Mouse (Mus musculus): Measurements from ENCODE around the gene 3110009E18Rik. TPM values are rescaled to one million over a fixed set of nuclear protein-coding genes. Genes with fewer than 3 reads are reported as not detected.

Gene 3110009E18Rik
- total RNA-seq (2014; rRNA removed) = 2.3 and 4.6 TPM in 2 replicates
- polyA plus RNA-seq (2015; fragmentation: Nextera tagmentation; extraction: Ambion mirVana) = 16.7 and 24.2 TPM in 2 replicates

- peak within 1 kb of the TSS; percentile 94 for H3K27ac ChIP-seq (ENCODE audit: low read depth, low read length)
- peak within 1 kb of the TSS; percentile 76 for H3K4me2 ChIP-seq (ENCODE audit: low read depth)
- peak within 1 kb of the TSS; percentile 58 for H3K4me3 ChIP-seq (ENCODE audit: low read depth, low read length)
- H3K9ac ChIP-seq = peak within 1 kb of the TSS; percentile 66
- 1% methylated on average over 52 of the region's 52 CpGs for WGBS
- ATAC-seq (peak; percentile 96), DNase-seq (peak; percentile 99)
- H3K27me3 ChIP-seq (ENCODE audit: insufficient read depth, low read length) = no peaks in the 10 kb centered on the region
- TF ChIP-seq CTCF (IDR thresholded peaks at IDR 0.05; ENCODE audit: low read depth) = peak; percentile 46
- H3K36me3 ChIP-seq (ENCODE audit: insufficient read depth) = no peaks in the 10 kb centered on the region
- H3K9me3 ChIP-seq (ENCODE audit: low read length) = no peaks in the 10 kb centered on the region
- H3K4me1 ChIP-seq (ENCODE audit: insufficient read depth) = peaks cover 15% of the 10 kb centered on the region
Observed at GRCm38 (mm10) chr1:120120969-120121811, at the start of gene 3110009E18Rik, which contains the start of gene Dbi. 3110009E18Rik (plus strand) TSS chr1:120121187. Dbi (minus strand) TSS chr1:120121078.

- H3K27me3 ChIP-seq (ENCODE audit: insufficient read depth, low read length) = peaks cover 13% of the 10 kb centered on the region
- DNase-seq (no peak), ATAC-seq (no peak)
- no peak for TF ChIP-seq CTCF (IDR thresholded peaks at IDR 0.05; ENCODE audit: low read depth)
- no peaks in the 10 kb centered on the region for H3K36me3 ChIP-seq (ENCODE audit: insufficient read depth)
- WGBS = 14% methylated on average over 16 of the region's 16 CpGs
- H3K27ac ChIP-seq (ENCODE audit: low read depth, low read length) = no peak overlapping the region
- no peak overlapping the region for H3K9ac ChIP-seq
- peak overlapping the region; percentile 32 for H3K4me3 ChIP-seq (ENCODE audit: low read depth, low read length)
- H3K9me3 ChIP-seq (ENCODE audit: low read length) = no peaks in the 10 kb centered on the region
- H3K4me1 ChIP-seq (ENCODE audit: insufficient read depth) = peaks cover 9% of the 10 kb centered on the region; the same call in 1 of the 2 replicates
- H3K4me2 ChIP-seq (ENCODE audit: low read depth) = peak overlapping the region; percentile 59
Observed at GRCm38 (mm10) chr1:120072900-120073299, 48.1 kb upstream of the 3110009E18Rik start.

- H3K27me3 ChIP-seq (ENCODE audit: insufficient read depth, low read length) = peaks cover 13% of the 10 kb centered on the region
- TF ChIP-seq CTCF (IDR thresholded peaks at IDR 0.05; ENCODE audit: low read depth) = no peak
- ATAC-seq = peak; percentile 60
- no peaks in the 10 kb centered on the region for H3K9me3 ChIP-seq (ENCODE audit: low read length)
- DNase-seq = no peak
- no peak within 1 kb of the TSS for H3K27ac ChIP-seq (ENCODE audit: low read depth, low read length)
- H3K36me3 ChIP-seq (ENCODE audit: insufficient read depth) = no peaks in the 10 kb centered on the region
- peaks cover 9% of the 10 kb centered on the region; the same call in 1 of the 2 replicates for H3K4me1 ChIP-seq (ENCODE audit: insufficient read depth)
- no peak within 1 kb of the TSS for H3K9ac ChIP-seq
- WGBS = 5% methylated on average over 40 of the region's 40 CpGs
- H3K4me2 ChIP-seq (ENCODE audit: low read depth) = peak within 1 kb of the TSS; percentile 59
- peak within 1 kb of the TSS; percentile 32 for H3K4me3 ChIP-seq (ENCODE audit: low read depth, low read length)
Observed at GRCm38 (mm10) chr1:120073519-120074306, 47.3 kb upstream of the 3110009E18Rik start, which contains the start of gene Tmem37. Tmem37 (minus strand) TSS chr1:120074074.

GRCm38 (mm10) chr1:120074307-120074702 lies 46.7 kb upstream of the 3110009E18Rik start:
- WGBS = 38% methylated on average over 4 of the region's 4 CpGs
- no peaks in the 10 kb centered on the region for H3K36me3 ChIP-seq (ENCODE audit: insufficient read depth)
- H3K4me3 ChIP-seq (ENCODE audit: low read depth, low read length) = no peak overlapping the region
- DNase-seq (no peak), ATAC-seq (no peak)
- TF ChIP-seq CTCF (IDR thresholded peaks at IDR 0.05; ENCODE audit: low read depth) = no peak
- H3K4me2 ChIP-seq (ENCODE audit: low read depth) = no peak overlapping the region
- peaks cover 13% of the 10 kb centered on the region for H3K27me3 ChIP-seq (ENCODE audit: insufficient read depth, low read length)
- no peak overlapping the region for H3K9ac ChIP-seq
- no peak overlapping the region for H3K27ac ChIP-seq (ENCODE audit: low read depth, low read length)
- peaks cover 9% of the 10 kb centered on the region; the same call in 1 of the 2 replicates for H3K4me1 ChIP-seq (ENCODE audit: insufficient read depth)
- H3K9me3 ChIP-seq (ENCODE audit: low read length) = no peaks in the 10 kb centered on the region

- Histone ChIP-seq H3K27ac (ENCODE audit: low read depth, low read length) (no peak overlapping the region), H3K4me2 (ENCODE audit: low read depth) (no peak overlapping the region), H3K27me3 (ENCODE audit: insufficient read depth, low read length) (peaks cover 13% of the 10 kb centered on the region), H3K9me3 (ENCODE audit: low read length) (no peaks in the 10 kb centered on the region), H3K36me3 (ENCODE audit: insufficient read depth) (no peaks in the 10 kb centered on the region), H3K4me3 (ENCODE audit: low read depth, low read length) (no peak overlapping the region), H3K4me1 (ENCODE audit: insufficient read depth) (peaks cover 9% of the 10 kb centered on the region; the same call in 1 of the 2 replicates), H3K9ac (no peak overlapping the region)
- no peak for DNase-seq
- WGBS = 77% methylated on average over 4 of the region's 4 CpGs
- no peak for TF ChIP-seq CTCF (IDR thresholded peaks at IDR 0.05; ENCODE audit: low read depth)
- ATAC-seq = no peak
Observed at GRCm38 (mm10) chr1:120074931-120075330, 46.1 kb upstream of the 3110009E18Rik start.

GRCm38 (mm10) chr1:120075507-120075906 lies 45.5 kb upstream of the 3110009E18Rik start:
- Histone ChIP-seq H3K4me2 (ENCODE audit: low read depth) (no peak overlapping the region), H3K27ac (ENCODE audit: low read depth, low read length) (no peak overlapping the region), H3K9me3 (ENCODE audit: low read length) (no peaks in the 10 kb centered on the region), H3K36me3 (ENCODE audit: insufficient read depth) (no peaks in the 10 kb centered on the region), H3K27me3 (ENCODE audit: insufficient read depth, low read length) (peaks cover 13% of the 10 kb centered on the region), H3K9ac (no peak overlapping the region), H3K4me1 (ENCODE audit: insufficient read depth) (peaks cover 9% of the 10 kb centered on the region; the same call in 1 of the 2 replicates), H3K4me3 (ENCODE audit: low read depth, low read length) (no peak overlapping the region)
- DNase-seq (no peak), ATAC-seq (no peak)
- 77% methylated on average over 5 of the region's 5 CpGs for WGBS
- no peak for TF ChIP-seq CTCF (IDR thresholded peaks at IDR 0.05; ENCODE audit: low read depth)

Data from forebrain, postnatal 0 days (tissue).